Mouse (Mus musculus) lung, postnatal 0 days (tissue): ENCODE data around the gene Tango2.

Experiments used
- CTCF ChIP-seq: IDR thresholded peaks from 2 replicates; pipeline ENCODE4 v1.5.1; 2016; ENCODE audit warnings: antibody characterized with exemption, mild to moderate bottlenecking
- EP300 ChIP-seq: IDR thresholded peaks from 2 replicates; pipeline ENCODE4 v1.6.1; 2016; ENCODE audit warnings: antibody characterized with exemption, mild to moderate bottlenecking, control low read depth

GRCm38 (mm10) chr16:18333976-18334375, 13.9 kb downstream of the Tango2 start:
- no peak for TF ChIP-seq EP300
- TF ChIP-seq CTCF = no peak
